Mouse (Mus musculus): ENCODE results near the gene Zfp953.
"Not testable (repeated sequence)": the region's sequence is repeated elsewhere in the genome, so short reads cannot be mapped to it uniquely, and the experiment has no call there.

Gene Zfp953

GRCm38 (mm10) chr13:67360131-67360744 is at the start of gene Zfp953, which contains the start of gene Gm28044:
Gene Zfp953, minus strand, starts transcription at chr13:67360605.
Gene Gm28044, minus strand, starts transcription at chr13:67360536.
- peak; percentile 83 to 88 for DNase-seq (ENCODE audit: low spot score in 2 of 2)

- DNase-seq (ENCODE audit: low spot score in 2 of 2): peak; percentile 56 to 72
Measured at GRCm38 (mm10) chr13:67399183-67399903, 38.9 kb upstream of the Zfp953 start, which contains the start of gene Zfp429. Gene Zfp429, minus strand, starts transcription at chr13:67399819.

GRCm38 (mm10) chr13:67376255-67376654 is 15.8 kb upstream of the Zfp953 start:
- DNase-seq (ENCODE audit: low spot score in 2 of 2): not testable (repeated sequence)

DNA sequence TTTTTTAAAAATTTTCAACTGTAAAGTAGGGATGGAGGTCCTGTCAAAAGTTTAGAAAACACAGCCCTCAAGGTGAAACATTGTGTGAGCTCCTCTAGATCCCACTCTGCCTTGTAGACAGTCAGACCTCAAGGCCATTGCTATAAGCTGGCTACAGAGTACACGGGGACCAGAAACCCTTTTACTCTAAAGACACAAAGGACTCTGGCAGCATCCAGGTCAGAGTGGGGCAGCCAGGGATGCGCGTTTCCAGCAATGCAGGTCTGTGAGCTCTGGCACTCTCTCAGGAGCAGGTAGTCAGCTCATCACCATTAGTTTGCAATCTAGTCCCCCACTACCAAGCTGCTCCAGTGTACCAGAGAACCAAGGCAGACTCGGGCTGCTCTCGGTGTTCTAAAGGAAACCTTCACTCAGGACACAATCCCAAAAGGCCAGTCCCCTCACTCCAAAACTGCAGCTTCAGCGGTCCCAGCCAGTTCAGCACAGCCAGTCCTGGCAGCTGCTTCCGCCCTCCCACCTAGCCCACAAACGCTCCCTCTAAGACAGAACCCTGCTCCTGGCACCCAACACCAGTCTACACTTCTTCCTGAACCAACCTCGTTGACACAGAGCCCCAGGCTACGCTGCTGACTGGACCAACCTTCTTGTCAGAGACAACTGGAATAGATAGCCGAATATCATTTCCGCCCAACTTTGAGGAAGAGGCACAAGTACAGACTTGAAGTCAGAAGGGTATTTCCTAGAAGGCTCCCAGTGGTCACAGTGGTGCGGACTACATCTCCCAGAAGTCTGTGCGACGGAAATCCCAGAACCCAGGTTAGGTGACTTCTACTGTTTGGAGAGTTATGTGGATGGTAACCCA is 14.9 kb upstream of the Zfp953 start, which contains the start of the genes Gm28041 and Zfp456:
TSS of gene Gm28041 (minus strand) at position 684 of the 862 bp plus-strand sequence.
TSS of gene Zfp456 (minus strand) at position 761 of the 862 bp plus-strand sequence.
- peak; percentile 62 to 70 for DNase-seq (ENCODE audit: low spot score in 2 of 2)

GRCm38 (mm10) chr13:67351854-67352253 is 8.6 kb downstream of the Zfp953 start:
- DNase-seq (ENCODE audit: low spot score in 2 of 2): no peak

DNA sequence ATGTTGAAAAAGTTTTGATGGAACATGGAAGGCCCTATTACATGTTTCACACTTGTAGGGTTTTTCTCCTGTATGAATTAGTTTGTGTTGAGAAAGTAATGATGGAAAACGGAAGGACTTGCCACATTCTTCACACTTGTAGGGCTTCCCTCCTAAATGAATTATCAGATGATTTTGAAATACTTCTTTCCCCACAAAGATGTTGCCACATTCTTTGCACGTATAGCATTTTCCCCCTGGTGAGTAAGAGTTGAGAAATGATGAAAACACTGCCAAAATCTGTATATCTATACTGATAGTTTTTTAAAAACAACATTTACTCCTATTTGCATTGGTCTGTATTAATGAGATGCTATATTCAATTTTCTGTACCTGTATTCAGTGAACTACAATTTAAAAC is 17.0 kb downstream of the Zfp953 start:
- no peak for DNase-seq (ENCODE audit: low spot score in 2 of 2)

DNA sequence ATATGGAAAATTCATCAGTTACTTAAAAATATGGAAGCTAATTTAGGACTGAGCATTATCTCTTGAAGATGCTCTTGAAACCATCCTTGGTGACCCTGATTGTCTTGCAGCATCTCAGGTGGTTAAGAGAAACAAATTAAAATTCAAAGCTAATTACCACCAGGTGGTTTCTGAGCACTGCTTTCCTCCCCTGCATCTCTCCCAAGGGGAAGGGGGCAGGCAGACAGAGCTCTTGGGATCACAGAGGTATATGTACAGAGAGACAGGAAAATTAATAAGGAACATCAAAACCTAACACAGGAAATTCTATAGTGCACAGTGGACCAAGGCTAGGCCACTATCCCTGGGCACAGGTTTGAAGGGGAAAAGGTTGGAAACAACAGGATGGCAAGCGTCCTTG is 27.5 kb downstream of the Zfp953 start:
- no peak for DNase-seq (ENCODE audit: low spot score in 2 of 2)

- DNase-seq (ENCODE audit: low spot score in 2 of 2): peak; percentile 72 to 80
Measured at GRCm38 (mm10) chr13:67332019-67332724, 28.2 kb downstream of the Zfp953 start, which contains the start of gene Zfp595. Gene Zfp595, minus strand, starts transcription at chr13:67332570.

DNA sequence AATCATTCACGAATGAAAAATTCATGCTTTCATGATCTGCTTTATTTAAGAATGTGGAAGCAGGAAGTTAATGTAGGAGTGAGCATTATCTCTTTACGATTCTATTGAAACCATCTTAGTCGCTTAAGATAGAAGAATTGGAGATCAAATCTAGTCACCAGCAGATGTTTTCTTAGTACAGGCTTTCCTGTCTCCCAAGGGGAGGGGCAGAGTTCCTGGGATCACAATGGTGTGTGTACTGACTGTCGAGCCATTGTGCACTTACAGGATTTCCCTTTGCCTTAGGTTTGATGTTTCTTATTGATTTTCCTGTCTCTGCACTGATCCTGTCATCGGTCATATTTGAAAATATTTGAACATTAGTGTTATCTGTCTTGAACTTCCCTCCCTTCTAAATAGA is 53.7 kb downstream of the Zfp953 start:
- DNase-seq (ENCODE audit: low spot score in 2 of 2): no peak

GRCm38 (mm10) chr13:67305822-67306672 is 54.4 kb downstream of the Zfp953 start, which contains the start of gene Zfp457:
Gene Zfp457, minus strand, starts transcription at chr13:67306485.
- DNase-seq (ENCODE audit: low spot score in 2 of 2): peak; percentile 78 to 83

Measured in spleen, postnatal 4 days (tissue).